Mouse (Mus musculus): ENCODE measurements at regions not wholly inside any gene's neighbourhood (a gene's known extent, or its start where the extent isn't known, plus 50 kb on each side); places are given as distances from the start of the nearest gene placed in this dataset.

DNA sequence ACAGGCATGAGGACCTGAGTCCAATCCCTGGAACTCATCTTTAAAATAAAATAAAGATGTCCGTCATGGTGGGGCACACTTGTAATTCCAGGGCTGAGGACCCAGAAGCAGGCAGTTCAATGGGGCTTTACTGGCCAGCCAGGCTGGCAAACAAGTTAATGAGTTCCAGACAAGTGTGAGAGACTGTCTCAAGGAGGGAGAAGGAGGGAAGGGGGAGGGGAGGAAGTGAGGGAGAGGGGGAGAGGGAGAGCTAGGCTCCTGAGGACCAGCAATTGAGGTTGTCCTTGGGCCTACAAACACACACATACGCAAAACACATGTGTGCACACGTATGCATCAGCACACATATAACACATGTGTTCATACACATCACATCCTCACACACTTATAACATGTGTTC is 149.2 kb downstream of the Tmem132e start:
- H3K4me2 ChIP-seq (replicated peaks): no peak overlapping the region
- no peaks in the 10 kb centered on the region for H3K36me3 ChIP-seq
- ATAC-seq (ENCODE audit: insufficient number of reproducible peaks, insufficient read depth, low FRiP score, low TSS enrichment): no peak
- H3K27me3 ChIP-seq: no peaks in the 10 kb centered on the region
- no peaks in the 10 kb centered on the region for H3K9me3 ChIP-seq
- 29% methylated on average over 3 of the region's 3 CpGs for WGBS
- H3K27ac ChIP-seq: no peak overlapping the region
- H3K4me1 ChIP-seq: no peaks in the 10 kb centered on the region
- no peak overlapping the region for H3K9ac ChIP-seq
- H3K4me3 ChIP-seq: no peak overlapping the region

DNA sequence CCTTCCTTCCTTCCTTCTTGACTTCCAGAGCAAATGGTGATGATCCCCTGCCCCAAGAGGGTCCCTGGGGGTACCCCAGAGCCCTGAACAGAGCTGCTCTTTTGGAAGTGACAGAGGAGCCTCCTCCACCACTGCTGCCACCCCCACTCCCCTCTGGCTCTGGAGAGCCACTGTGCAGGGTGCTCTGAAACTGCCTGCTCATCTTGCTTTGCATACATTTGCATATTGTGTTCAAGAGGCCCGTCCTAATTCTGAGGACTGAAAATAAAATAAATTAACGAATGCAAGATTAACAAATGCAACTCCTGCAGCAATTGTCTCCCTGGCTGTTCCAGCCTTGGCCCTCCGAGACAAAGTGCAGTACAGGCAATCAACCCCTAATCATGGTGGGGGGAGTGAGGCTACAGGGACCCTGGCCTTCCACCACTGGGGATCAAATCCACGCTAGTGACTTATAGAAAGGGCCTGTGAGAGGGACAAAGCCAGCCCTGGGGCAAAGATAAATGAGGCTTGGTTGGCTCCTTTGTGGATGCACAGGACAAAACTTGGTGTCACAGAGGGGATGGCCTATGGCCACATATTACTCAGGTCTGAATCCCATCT is 134.6 kb downstream of the Tmem132e start:
- peaks cover 3% of the 10 kb centered on the region; the same call in 1 of the 2 replicates for H3K27me3 ChIP-seq
- no peak overlapping the region for H3K4me3 ChIP-seq
- H3K4me2 ChIP-seq (replicated peaks): no peak overlapping the region
- H3K9me3 ChIP-seq: no peaks in the 10 kb centered on the region
- no peaks in the 10 kb centered on the region for H3K36me3 ChIP-seq
- no peak overlapping the region for H3K9ac ChIP-seq
- no peak for ATAC-seq (ENCODE audit: insufficient number of reproducible peaks, insufficient read depth, low FRiP score, low TSS enrichment)
- H3K4me1 ChIP-seq: no peaks in the 10 kb centered on the region
- WGBS: 44% methylated on average over 4 of the region's 4 CpGs
- H3K27ac ChIP-seq: no peak overlapping the region

- no peaks in the 10 kb centered on the region for H3K4me1 ChIP-seq
- H3K4me2 ChIP-seq (replicated peaks): no peak overlapping the region
- H3K27ac ChIP-seq: no peak overlapping the region
- WGBS: 46% methylated on average over 9 of the region's 9 CpGs
- H3K36me3 ChIP-seq: no peaks in the 10 kb centered on the region
- H3K27me3 ChIP-seq: peaks cover 3% of the 10 kb centered on the region; the same call in 1 of the 2 replicates
- no peak overlapping the region for H3K4me3 ChIP-seq
- no peak overlapping the region for H3K9ac ChIP-seq
- H3K9me3 ChIP-seq: no peaks in the 10 kb centered on the region
- no peak for ATAC-seq (ENCODE audit: insufficient number of reproducible peaks, insufficient read depth, low FRiP score, low TSS enrichment)
Observed at GRCm38 (mm10) chr11:82521383-82521782, 132.7 kb downstream of the Tmem132e start.

DNA sequence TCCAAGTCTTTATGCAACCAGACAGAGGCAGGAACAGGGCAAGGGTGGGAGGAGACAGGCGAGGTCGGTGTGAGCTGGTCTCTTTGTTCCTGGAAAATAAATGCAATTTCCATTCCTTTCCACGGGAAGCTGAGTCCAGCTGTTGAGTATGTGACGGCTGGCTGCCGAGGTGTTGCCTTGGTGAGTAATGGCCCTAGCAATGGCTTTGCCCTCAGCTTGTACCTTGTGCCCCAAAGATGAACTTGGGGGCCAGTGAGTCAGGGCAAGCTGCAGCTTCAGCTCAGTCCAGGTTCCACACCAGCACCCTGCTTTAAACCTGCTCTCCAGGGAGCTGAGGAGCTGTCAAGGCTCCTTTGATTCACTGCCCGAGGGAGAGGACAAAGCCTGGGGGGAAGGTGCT is 130.0 kb downstream of the Tmem132e start:
- 31% methylated on average over 6 of the region's 6 CpGs for WGBS
- Histone ChIP-seq H3K4me3 (no peak overlapping the region), H3K4me2 (replicated peaks) (no peak overlapping the region), H3K36me3 (no peaks in the 10 kb centered on the region), H3K4me1 (no peaks in the 10 kb centered on the region), H3K27ac (no peak overlapping the region), H3K27me3 (peaks cover 3% of the 10 kb centered on the region; the same call in 1 of the 2 replicates), H3K9ac (no peak overlapping the region), H3K9me3 (no peaks in the 10 kb centered on the region)
- no peak for ATAC-seq (ENCODE audit: insufficient number of reproducible peaks, insufficient read depth, low FRiP score, low TSS enrichment)

GRCm38 (mm10) chr11:82514526-82515144 is 125.9 kb downstream of the Tmem132e start:
- ATAC-seq (ENCODE audit: insufficient number of reproducible peaks, insufficient read depth, low FRiP score, low TSS enrichment): no peak
- Histone ChIP-seq H3K27ac (no peak overlapping the region), H3K4me1 (no peaks in the 10 kb centered on the region), H3K9me3 (no peaks in the 10 kb centered on the region), H3K4me2 (replicated peaks) (no peak overlapping the region), H3K27me3 (no peaks in the 10 kb centered on the region), H3K36me3 (no peaks in the 10 kb centered on the region), H3K4me3 (no peak overlapping the region), H3K9ac (no peak overlapping the region)
- WGBS: 91% methylated on average over 4 of the region's 4 CpGs

- Histone ChIP-seq H3K27me3 (no peaks in the 10 kb centered on the region; the same call in 1 of the 2 replicates), H3K9me3 (no peaks in the 10 kb centered on the region), H3K4me3 (no peak overlapping the region), H3K36me3 (no peaks in the 10 kb centered on the region), H3K9ac (no peak overlapping the region), H3K27ac (no peak overlapping the region), H3K4me1 (no peaks in the 10 kb centered on the region), H3K4me2 (replicated peaks) (no peak overlapping the region)
- ATAC-seq (ENCODE audit: insufficient number of reproducible peaks, insufficient read depth, low FRiP score, low TSS enrichment): no peak
- WGBS: 30% methylated on average over 13 of the region's 13 CpGs
Observed at GRCm38 (mm10) chr11:82508564-82508963, 119.9 kb downstream of the Tmem132e start.
